Mouse (Mus musculus) kidney, adult 2 months (tissue): ENCODE data around the gene Rps27.

ENCODE experiments used
- CTCF ChIP-seq: fragments of 200-500 bp; conservative IDR thresholded peaks from 2 replicates; pipeline ENCODE4 v1.5.1; 2011; ENCODE audit warnings: low read depth, mild to moderate bottlenecking, control low read depth, low read length, moderate library complexity, mixed read lengths; ENCODE audit not compliant: insufficient read depth, insufficient read length
- POLR2A ChIP-seq: fragments of 200-500 bp; IDR thresholded peaks from one replicate; pipeline ENCODE4 v1.6.1; 2011; ENCODE audit warnings: low read depth, low read length, control low read depth

DNA sequence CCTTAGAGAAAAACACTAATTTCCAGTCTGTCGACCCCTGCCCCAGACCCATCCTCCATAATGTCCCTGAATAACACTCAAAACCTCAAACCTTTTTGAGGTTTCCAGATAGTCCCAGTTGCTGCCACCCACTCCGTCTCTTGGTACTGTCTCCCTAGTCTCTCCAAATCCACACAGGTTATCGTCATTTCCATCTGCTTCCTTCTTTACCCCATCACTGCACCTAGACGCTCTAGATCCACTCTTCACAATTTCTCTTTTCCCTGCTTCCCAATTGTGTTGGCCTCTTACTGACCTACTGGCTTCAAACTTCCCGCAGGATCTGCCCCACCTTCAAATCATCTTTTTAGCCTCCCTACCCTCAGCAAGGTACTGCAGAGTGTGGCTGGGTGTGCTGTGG lies 7.7 kb upstream of the Rps27 start:
- TF ChIP-seq POLR2A (no peak), CTCF (no peak)
